Mouse (Mus musculus) urinary bladder, postnatal 25 days (tissue): ENCODE data around the gene Dmxl2.

Source experiments
- DNase-seq: peaks from one replicate; pipeline ENCODE4 v3.0.0; 2022; ENCODE audit warnings: low spot score

The Dmxl2 gene

DNA sequence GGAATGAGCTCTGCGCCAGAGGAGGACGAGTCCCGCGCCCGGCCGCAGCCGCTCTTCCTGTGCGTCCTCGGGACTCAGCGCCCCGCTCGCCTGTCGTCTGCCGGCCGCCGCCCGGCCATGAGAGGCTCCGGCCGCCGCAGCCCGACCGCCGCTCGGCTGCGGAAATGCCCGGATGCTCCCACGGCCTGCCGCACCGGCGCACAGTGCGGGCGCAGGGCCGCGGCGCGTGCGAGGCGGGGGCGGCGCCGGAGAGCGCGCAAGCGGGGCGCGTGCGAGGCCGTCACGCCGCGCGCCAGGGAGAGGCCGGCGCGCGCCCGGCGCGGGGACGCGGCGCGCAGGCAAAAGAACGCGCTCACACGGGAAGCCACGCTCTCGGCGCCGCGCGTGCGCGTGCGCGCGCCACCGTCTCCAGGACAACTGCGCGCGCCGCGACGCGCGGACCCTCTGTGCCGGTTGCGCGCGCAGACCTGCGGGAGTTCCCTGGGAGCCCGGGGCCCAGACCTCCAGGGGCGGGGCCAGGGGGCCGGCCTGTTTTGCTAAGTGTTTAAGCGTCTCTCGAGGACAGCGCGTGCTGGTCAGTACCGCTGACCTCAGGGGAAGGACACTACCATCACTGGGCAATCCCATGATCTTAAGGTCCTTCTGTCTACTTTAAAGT is at the start of gene Dmxl2:
TSS of gene Dmxl2 (minus strand) at position 174 of the 658 bp plus-strand sequence.
- DNase-seq, result peak; percentile 79

GRCm38 (mm10) chr9:54549433-54549832 is 48.0 kb upstream of the Dmxl2 start:
- no peak for DNase-seq

- peak; percentile 41 for DNase-seq
These were observed 46.1 kb upstream of the Dmxl2 start for GRCm38 (mm10) chr9:54547536-54547935.

GRCm38 (mm10) chr9:54544954-54545315 is 43.5 kb upstream of the Dmxl2 start:
- DNase-seq, result no peak

- DNase-seq, result no peak
These were observed 43.0 kb upstream of the Dmxl2 start for GRCm38 (mm10) chr9:54544212-54544953.

- no peak for DNase-seq
These were observed 39.4 kb upstream of the Dmxl2 start for GRCm38 (mm10) chr9:54540801-54541200.

GRCm38 (mm10) chr9:54538684-54539083 is 37.3 kb upstream of the Dmxl2 start, which contains the start of gene Sh2d7:
TSS of gene Sh2d7 (plus strand) at chr9:54538984.
- no peak for DNase-seq

DNA sequence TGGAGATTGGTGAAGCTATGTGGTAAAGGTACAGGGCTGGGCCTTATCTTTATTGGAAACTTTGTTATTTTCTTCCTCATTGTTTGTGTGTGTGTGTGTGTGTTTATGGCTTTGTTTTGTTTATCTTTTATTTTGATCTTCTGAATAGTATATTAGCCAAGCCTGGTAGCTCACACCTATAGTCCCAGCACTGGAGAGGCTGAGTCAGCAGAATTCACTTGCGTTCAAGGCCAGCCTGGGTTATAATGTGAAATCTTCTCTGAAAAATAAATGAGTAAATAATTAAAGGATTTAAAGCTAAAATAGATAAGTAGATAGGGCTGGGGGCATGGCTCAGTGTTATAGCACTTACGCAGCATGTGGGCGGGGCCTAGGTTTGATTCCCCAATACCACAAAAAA is 36.8 kb upstream of the Dmxl2 start:
- DNase-seq, result no peak

GRCm38 (mm10) chr9:54537480-54537879 is 36.1 kb upstream of the Dmxl2 start:
- DNase-seq, result no peak

- no peak for DNase-seq
These were observed 35.6 kb upstream of the Dmxl2 start for GRCm38 (mm10) chr9:54537030-54537429.

- no peak for DNase-seq
These were observed 34.8 kb upstream of the Dmxl2 start for GRCm38 (mm10) chr9:54536236-54536635.

GRCm38 (mm10) chr9:54533975-54534374 is 32.5 kb upstream of the Dmxl2 start:
- no peak for DNase-seq

- no peak for DNase-seq
These were observed 31.5 kb upstream of the Dmxl2 start for GRCm38 (mm10) chr9:54532926-54533325.

DNA sequence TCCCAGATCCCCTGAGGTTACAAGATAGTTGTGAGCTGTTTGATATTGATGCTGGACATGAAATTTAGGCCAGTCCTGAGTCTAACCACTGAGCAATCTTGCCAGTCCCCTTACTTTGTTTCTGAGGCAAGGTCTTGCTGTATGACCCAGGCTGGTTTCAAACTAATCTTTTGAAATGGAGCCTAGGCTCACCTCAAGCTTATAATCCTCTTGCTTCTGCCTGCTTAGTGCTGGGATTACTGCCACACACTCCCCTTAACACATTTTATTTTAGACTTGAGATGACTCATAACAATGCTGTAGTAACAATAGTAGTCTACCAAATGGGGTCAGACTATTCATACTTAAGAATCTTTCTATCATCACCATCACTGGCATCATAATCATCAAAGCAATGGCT is 30.0 kb upstream of the Dmxl2 start:
- no peak for DNase-seq

DNA sequence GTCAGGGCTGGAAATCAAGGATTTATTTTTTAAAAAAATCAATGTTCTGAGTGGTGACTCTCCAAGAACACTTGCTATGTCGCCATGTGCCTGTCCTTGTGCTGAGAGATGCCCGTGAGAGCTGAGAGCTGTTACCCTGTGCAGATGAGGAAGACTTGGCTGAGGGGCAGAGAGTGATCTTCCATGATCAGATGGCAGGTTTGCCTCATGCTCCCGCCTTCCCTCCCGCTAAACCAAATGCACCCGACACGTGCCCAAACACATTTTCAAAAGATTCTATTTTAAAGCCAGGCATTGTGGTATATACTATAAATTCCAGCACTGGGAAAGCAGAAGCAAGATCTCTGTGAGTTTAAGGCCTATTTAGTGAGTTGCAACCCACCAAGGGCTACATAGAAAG is 29.4 kb upstream of the Dmxl2 start:
- no peak for DNase-seq

DNA sequence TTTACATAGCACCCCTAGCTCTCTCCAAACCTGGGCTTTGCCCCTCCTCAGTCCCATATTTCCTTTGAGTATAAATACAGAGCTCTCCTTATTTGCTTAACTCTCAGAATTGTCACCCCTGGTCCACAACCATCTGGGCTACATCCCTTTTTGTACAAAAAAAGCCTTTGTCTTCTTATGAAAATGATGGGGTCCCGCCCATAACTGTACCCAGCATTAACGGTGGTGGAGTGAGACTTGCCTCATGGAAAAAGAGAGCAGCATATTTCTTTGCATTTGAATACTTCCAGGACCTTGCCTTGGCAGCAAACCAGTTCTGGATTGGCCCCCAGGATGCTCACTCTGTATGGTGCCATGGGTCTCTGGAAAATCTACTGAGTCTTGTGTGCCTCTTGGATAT is 28.5 kb upstream of the Dmxl2 start:
- no peak for DNase-seq

GRCm38 (mm10) chr9:54527694-54528093 is 26.3 kb upstream of the Dmxl2 start:
- DNase-seq, result no peak

DNA sequence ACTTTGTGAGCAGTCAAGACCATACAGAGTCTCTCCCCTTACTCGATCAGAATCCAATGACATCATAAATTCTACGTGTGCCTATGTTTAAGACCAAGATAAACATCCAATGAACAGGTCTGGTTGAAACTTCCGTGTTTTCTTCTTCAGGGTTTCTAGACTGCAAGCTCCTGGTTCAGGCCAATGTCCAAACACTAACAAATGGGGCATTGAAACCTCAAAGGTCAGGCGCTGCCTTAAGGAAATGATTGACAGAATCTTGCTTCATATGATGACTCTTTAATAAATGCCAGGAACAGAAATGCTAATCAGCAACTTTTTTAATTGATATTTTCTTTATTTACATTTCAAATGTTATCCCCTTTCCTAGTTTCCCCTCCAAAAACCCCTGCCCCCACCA is 18.9 kb upstream of the Dmxl2 start:
- no peak for DNase-seq

DNA sequence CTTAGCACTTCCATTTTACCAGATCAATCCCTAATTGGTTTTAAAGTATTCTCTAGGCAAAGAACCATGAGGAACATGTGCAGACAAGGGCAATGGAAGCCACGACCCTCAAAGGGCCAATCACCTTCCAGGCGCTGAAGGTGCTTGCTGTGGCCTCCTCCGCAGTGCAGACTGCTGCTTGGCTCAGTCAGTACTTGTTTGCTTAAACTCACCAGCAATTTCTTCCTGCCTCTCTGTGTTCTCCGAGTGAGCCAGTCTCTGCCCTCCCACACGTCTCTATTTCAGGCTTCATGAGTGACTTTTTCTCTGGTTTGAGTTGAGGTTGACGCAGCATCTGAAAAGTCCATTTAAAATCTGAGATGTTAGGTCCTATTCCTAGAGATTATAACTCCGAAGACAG is 17.5 kb upstream of the Dmxl2 start:
- DNase-seq, result no peak

- no peak for DNase-seq
These were observed 14.6 kb upstream of the Dmxl2 start for GRCm38 (mm10) chr9:54515991-54516390.

DNA sequence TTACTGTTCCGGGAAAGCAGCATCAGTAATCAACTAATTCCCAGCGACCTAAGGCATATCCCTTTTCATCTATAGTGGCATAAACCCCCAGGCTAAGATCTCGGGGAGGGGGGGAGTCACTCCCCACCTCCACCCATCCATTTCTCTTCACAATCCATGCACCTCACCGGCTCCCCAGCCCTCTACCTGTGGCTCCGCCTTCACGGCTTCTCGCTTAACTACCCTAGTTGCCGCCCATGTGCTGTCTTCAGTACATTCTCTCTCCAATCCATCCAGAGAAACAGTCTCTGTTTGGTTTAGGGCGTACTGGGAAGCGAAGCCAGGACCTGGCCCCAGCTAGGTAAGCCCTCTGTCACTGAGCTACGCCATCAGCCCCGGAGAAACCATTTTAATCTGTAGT is 1.4 kb upstream of the Dmxl2 start:
- DNase-seq, result peak; percentile 4

DNA sequence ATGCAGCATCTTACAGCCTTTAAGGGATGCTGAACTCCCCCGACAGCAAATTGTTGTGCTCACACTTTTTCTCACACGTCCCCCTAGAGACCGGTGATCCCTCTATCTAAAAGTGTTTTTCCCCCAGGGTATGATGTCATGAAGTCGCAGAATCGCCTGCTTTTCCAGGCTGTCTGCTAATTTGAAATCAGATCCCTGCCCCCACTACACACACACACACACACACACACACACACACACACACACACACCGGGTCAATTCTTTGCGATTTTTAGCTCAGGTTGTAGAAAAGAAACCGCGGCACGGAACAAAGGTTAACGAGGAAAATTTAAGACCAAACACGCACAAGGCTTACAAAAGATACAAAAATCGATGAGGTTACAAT is 677 bp upstream of the Dmxl2 start:
- DNase-seq, result no peak

- no peak for DNase-seq
These were observed 484 bp downstream of the Dmxl2 start for GRCm38 (mm10) chr9:54500832-54501452.
